Mouse (Mus musculus): ENCODE data around the gene Lrrd1. TPM values are rescaled to one million over a fixed set of nuclear protein-coding genes. Genes with fewer than 3 reads are reported as not detected.
"Not testable (repeated sequence)": the region's sequence is repeated elsewhere in the genome, so short reads cannot be mapped to it uniquely, and the experiment has no call there.

Gene Lrrd1
- polyA plus RNA-seq, 1 experiment from 2014 or later, result 0.35 TPM

DNA sequence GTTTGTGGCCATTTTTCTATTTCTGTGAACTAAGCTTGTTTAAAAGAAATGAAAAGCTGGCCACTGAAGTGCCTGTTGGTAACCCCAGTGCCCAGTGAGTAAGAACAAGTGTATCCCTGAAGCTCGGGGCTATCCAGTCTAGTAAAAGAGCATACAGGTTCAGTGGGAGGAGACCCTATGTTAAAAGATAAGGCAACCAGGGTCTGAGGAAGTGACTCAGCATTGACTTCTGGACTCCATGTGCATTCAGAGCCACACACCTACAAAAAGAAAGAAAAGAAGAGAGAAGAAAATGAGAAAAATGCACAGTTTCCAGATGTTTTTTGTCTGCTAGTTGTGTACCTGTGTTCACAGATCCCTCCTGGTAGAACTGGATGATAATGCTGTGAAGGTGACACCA is 10.9 kb upstream of the Lrrd1 start:
- CTCF ChIA-PET, result interaction anchor here (1.2 to 1.4 kb wide), 2 partner anchors 12 to 14 kb away, joined by 3 read pairs; no protein-coding TSS in a partner anchor
- H3K27me3 ChIP-seq, result no peaks in the 10 kb centered on the region
- POLR2A ChIA-PET, result no interaction called here
- TF ChIP-seq CTCF (IDR thresholded peaks at IDR 0.05), result no peak
- in situ Hi-C loops (cut with MboI; ENCODE audit: low pct_unique_long_range_greater_than_20kb), result no loop called here
- no peak for DNase-seq (ENCODE audit: low read depth, low spot score)
- ATAC-seq, result no peak

DNA sequence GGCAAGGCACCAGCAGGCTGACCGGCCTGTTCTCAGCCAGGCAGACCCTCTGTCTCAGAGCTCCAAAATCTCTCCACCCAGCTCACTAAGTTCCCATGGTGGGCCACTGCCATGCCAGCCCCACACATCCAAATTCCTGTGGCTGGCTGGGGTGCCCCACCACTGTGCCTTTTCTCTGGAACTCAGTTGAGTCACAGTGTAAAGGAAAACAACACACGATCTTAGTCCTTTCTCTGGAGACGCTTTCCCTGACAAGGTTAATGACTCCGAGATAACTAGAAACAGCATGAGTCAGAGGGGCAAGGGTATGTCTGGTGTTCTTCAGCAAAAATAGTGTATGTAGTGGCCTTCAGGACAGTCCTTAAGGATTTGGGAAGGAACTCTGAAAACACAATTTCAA is 25.2 kb downstream of the Lrrd1 start:
- TF ChIP-seq CTCF (IDR thresholded peaks at IDR 0.05), result no peak
- ATAC-seq (peak; percentile 68), DNase-seq (ENCODE audit: low read depth, low spot score) (peak; percentile 35)
- no peaks in the 10 kb centered on the region for H3K27me3 ChIP-seq
- CTCF ChIA-PET, result no interaction called here
- in situ Hi-C loops (cut with MboI; ENCODE audit: low pct_unique_long_range_greater_than_20kb), result no loop called here
- POLR2A ChIA-PET, result no interaction called here

DNA sequence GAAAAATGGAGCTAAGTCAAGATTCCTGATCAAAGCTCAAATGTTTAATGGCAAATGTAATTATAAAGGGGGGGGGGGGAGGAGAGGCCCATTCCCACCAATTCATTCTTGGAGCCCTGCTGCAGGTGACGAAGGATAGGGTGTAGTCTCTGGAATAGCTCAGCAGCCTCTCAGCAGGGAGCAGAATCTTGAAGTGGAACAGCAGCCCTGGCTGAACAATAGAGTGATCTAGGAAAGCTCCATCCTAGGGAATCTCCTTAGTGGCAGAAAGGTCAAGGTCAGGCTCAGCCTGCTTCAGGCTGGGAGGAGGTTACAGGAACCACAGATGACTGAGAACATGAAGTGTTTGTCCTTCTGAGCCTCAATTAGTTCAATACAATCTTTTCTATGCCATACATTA is 27.4 kb downstream of the Lrrd1 start:
- DNase-seq (ENCODE audit: low read depth, low spot score) (no peak), ATAC-seq (no peak)
- CTCF ChIA-PET, result interaction anchor here (1.8 kb wide), 1 partner anchor 10 kb away, joined by 4 read pairs; no protein-coding TSS in a partner anchor
- H3K27me3 ChIP-seq, result no peaks in the 10 kb centered on the region
- TF ChIP-seq CTCF (IDR thresholded peaks at IDR 0.05), result no peak
- in situ Hi-C loops (cut with MboI; ENCODE audit: low pct_unique_long_range_greater_than_20kb), result no loop called here
- POLR2A ChIA-PET, result no interaction called here

DNA sequence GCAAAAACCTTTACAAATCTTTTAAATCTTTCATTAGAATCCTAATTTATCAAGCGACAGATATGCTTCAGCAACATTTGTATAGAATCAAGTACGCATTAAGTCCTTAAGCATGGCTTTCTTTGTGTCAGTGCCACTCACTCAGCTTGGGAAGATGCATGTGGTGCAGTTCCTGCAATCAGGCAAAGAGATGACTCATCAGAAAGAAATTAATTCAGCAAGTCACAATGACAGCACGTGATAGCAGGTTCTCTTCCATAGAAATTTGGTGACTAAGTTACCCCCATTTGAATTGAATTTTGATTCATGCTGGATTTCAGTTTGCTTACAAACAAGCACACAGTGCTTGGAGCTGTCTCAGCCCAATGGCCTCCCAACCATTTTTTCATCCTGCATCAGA is 28.5 kb downstream of the Lrrd1 start:
- in situ Hi-C loops (cut with MboI; ENCODE audit: low pct_unique_long_range_greater_than_20kb), result no loop called here
- POLR2A ChIA-PET, result no interaction called here
- no peak for TF ChIP-seq CTCF (IDR thresholded peaks at IDR 0.05)
- ATAC-seq (no peak), DNase-seq (ENCODE audit: low read depth, low spot score) (no peak)
- no peaks in the 10 kb centered on the region for H3K27me3 ChIP-seq
- CTCF ChIA-PET, result no interaction called here

DNA sequence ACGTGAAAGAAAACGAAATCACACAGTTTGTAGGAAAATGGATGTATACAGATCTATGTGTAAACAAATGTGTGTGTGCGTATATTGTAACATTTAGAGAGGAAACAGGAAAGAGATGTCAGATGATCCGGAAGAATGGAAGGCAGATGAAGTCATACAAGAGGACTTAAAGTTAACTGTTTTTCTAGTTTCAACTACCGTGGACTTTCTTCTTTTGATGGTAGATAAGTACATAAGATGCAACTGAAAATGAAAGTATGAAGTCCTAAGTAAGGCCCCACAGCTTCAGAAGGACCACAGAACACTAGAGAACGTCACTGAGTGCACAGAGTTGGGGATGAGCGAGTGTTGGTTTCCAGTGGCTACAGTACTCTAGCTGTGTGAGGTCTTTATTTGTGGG is 41.9 kb downstream of the Lrrd1 start:
- H3K27me3 ChIP-seq; ATAC-seq; in situ Hi-C loops (cut with MboI; ENCODE audit: low pct_unique_long_range_greater_than_20kb); POLR2A ChIA-PET; DNase-seq (ENCODE audit: low read depth, low spot score); CTCF ChIA-PET: not testable (repeated sequence)

DNA sequence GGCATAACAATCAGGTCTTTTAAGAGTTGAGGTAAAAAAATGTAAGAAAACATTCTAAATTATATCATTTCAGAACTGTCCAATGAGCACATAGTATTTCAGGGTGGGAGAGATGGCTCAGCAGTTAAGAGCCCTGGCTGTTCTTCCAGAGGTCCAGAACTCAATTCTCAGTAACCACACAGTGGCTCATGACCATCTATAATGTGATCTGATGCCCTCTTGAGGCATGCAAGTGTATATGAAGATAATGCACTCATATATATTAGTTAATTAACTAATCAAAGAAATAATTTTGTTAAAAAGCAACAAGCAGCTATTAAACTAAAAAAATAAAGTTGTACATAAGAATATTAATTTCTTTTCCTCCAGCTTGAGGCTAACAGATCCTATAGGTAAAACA is 44.2 kb downstream of the Lrrd1 start:
- no peak for ATAC-seq
- CTCF ChIA-PET, result interaction anchor here (1.0 to 1.1 kb wide), 2 partner anchors 71 to 195 kb away, joined by 3 to 4 read pairs; no protein-coding TSS in a partner anchor
- POLR2A ChIA-PET, result no interaction called here
- in situ Hi-C loops (cut with MboI; ENCODE audit: low pct_unique_long_range_greater_than_20kb), result no loop called here
- H3K27me3 ChIP-seq, result no peaks in the 10 kb centered on the region
- DNase-seq (ENCODE audit: low read depth, low spot score), result no peak
- peak; percentile 40 for TF ChIP-seq CTCF (IDR thresholded peaks at IDR 0.05)

DNA sequence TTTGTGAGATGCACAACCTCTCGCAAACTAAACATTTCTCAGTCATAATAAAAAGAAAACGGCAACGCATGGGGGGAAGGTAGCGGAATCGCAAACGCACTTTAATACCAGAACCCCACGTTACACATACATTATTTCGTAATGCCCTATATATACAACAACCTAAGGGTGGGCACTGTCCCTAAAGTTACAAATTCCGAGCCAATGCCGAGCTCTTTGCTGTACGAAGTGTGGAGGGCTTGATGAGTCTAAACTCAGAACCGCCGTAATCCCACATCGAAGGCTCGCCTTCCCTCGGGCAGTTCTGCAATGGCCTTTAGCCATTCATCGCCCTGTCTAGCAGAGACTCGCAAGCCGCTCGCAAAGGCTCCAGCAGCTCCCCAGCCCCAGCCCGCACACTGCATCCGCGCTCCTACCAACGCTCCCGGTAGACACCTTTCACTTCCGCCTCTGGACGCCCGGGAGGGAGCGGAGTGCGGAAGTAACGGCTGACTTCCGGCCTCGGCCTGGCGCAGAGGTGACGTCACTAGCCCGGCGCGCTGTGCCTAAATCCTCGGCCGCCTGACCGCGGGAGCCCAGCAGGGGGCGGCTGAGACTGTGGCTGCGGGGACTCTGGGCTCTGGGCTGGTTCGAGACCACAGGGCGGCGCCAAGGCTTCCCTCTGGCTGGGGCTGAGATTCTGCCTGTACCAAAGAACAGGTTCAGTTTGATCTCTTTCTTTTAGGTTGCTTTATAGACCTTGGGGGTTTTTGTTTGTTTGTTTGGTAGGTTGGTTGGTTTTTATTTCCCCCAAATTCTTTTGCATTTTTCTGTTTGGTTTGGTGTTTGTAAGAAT is 48.7 kb downstream of the Lrrd1 start, which contains the start of gene Mterf1a:
Gene Mterf1a (minus strand): TSS at position 475 of the 835 bp plus-strand sequence.
- H3K27me3 ChIP-seq; DNase-seq (ENCODE audit: low read depth, low spot score); POLR2A ChIA-PET: not testable (repeated sequence)
- in situ Hi-C loops (cut with MboI; ENCODE audit: low pct_unique_long_range_greater_than_20kb), result loop anchor here (5.0 kb wide), 1 partner anchor 304 kb away; no protein-coding TSS in a partner anchor
- peak; percentile 100 for ATAC-seq
- TF ChIP-seq CTCF (IDR thresholded peaks at IDR 0.05), result peak; percentile 92
- CTCF ChIA-PET, result interaction anchor here (0.9 kb wide), 1 partner anchor 293 kb away, joined by 3 read pairs; no protein-coding TSS in a partner anchor

DNA sequence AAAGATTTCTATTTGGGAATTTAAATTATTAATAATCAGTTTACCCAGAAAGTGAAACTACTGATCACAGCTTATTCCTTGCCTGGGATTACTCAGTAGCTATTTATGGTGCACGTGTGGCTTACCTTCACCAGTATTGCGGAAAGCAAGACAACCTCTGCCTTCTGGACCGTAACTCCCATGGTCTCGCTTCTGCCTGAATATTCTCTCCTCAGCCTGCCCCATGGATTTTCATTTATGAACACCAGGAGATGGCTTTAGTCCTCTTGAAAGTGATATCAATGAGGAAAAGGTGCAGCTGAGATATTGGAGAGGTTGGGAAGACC is 49.3 kb downstream of the Lrrd1 start:
- DNase-seq (ENCODE audit: low read depth, low spot score); POLR2A ChIA-PET; H3K27me3 ChIP-seq; ATAC-seq: not testable (repeated sequence)
- in situ Hi-C loops (cut with MboI; ENCODE audit: low pct_unique_long_range_greater_than_20kb), result loop anchor here (5.0 kb wide), 1 partner anchor 303 kb away; no protein-coding TSS in a partner anchor
- CTCF ChIA-PET, result interaction anchor here (0.9 kb wide), 1 partner anchor 293 kb away, joined by 3 read pairs; no protein-coding TSS in a partner anchor

DNA sequence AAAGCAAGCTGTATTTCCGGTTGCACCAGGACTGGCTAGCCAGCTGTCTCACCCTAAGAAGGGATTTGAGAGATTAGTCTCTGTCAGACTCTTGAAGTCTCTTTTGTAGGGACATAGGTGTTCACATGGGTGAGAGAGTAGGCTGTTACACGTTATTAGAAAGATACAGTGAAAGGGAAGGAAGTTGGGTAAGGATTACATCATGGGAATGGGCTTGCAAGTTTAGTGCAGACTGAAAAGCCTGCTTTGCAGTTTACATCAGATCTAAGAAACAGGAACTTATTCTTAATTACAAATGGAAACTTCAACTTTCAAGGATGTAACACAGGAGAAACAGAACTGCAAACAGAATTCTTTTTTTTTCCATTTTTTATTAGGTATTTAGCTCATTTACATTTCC is 60.5 kb downstream of the Lrrd1 start:
- POLR2A ChIA-PET, result interaction anchor here (0.6 kb wide), 1 partner anchor 37 kb away, joined by 3 read pairs; no protein-coding TSS in a partner anchor
- CTCF ChIA-PET, result interaction anchor here (1.0 to 1.1 kb wide), 2 partner anchors 8 to 294 kb away, joined by 3 read pairs; no protein-coding TSS in a partner anchor

More for the DNA sequence above, 60.5 kb downstream of the Lrrd1 start:
- in situ Hi-C loops (cut with MboI; ENCODE audit: low pct_unique_long_range_greater_than_20kb), result loop anchor here (25.0 kb wide), 1 partner anchor 1007 kb away; no protein-coding TSS in a partner anchor
- TF ChIP-seq CTCF (IDR thresholded peaks at IDR 0.05), result no peak
- DNase-seq (ENCODE audit: low read depth, low spot score), result no peak
- ATAC-seq, result no peak
- peaks cover 20% of the 10 kb centered on the region for H3K27me3 ChIP-seq

Other genes with a start within 250 kb of the Lrrd1 start
- gene Pex1, start 249.1 kb upstream of the Lrrd1 start, polyA plus RNA-seq (2021), result 34.7 TPM
- 11.6 TPM for gene Rbm48, start 248.6 kb upstream of the Lrrd1 start, polyA plus RNA-seq (2021)
- gene Tmbim7, start 194.0 kb upstream of the Lrrd1 start, polyA plus RNA-seq (2021), result not detected
- gene Gatad1, start 188.0 kb upstream of the Lrrd1 start, polyA plus RNA-seq (2021), result 146 TPM
- 35.3 TPM for gene Ankib1, start 42.2 kb upstream of the Lrrd1 start, polyA plus RNA-seq (2021)
- 46.1 TPM for gene Krit1, start 42.0 kb upstream of the Lrrd1 start, polyA plus RNA-seq (2021)
- 6.7 TPM for gene Mterf1a, start 48.8 kb downstream of the Lrrd1 start, polyA plus RNA-seq (2021)
- gene Akap9, start 82.9 kb downstream of the Lrrd1 start, polyA plus RNA-seq (2021), result 47.9 TPM

Data from Patski (cell line).